Comparison of ENCODE assay signal across 8 mouse cellular contexts in the genomic region with DNA sequence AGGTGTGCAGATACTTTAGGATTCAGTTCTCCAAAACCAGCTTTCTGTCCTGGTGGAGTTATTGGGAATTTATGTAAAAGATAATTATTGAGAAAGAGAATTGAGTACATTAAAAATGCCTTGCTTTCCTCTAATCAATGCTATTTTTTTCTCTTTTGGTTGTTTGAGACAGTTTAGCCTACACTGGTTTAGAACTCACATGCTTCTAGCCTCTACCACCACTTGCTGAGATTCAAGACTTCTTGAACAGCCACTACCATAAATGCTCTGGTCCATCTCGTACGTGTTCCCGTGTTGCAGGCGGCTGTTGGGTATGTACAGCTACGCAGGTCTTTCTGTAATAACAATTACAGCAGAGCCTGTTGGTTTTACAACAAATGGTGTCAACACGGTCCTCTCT. TPM values are rescaled to one million over a fixed set of nuclear protein-coding genes. Genes with fewer than 3 reads are reported as not detected.
DNase-seq lines count a peak whose midpoint lies in the region; ATAC-seq and TF ChIP-seq lines count a peak whose summit lies in the region.

No protein-coding gene starts in this region.

- H3K9me3 ChIP-seq in lung, postnatal 0 days (ENCODE audit: low read length): no peaks in the 10 kb centered on the region
- no peaks in the 10 kb centered on the region for H3K9me3 ChIP-seq in limb, embryonic 13.5 days
- no peaks in the 10 kb centered on the region for H3K9me3 ChIP-seq in stomach, embryonic 15.5 days

- 59% methylated on average over 6 of the region's 6 CpGs for WGBS in lung, postnatal 0 days
- 56% methylated on average over 6 of the region's 6 CpGs for WGBS in limb, embryonic 13.5 days
- WGBS in stomach, embryonic 15.5 days: 57% methylated on average over 6 of the region's 6 CpGs

- TF ChIP-seq CTCF in lung, postnatal 0 days (IDR thresholded peaks at IDR 0.05): 0 out of 2 replicates have a peak, but pooled peaks have one; percentile 0

- TF ChIP-seq EP300 in lung, postnatal 0 days (IDR thresholded peaks at IDR 0.05): no peak

- no peak overlapping the region for H3K9ac ChIP-seq in lung, postnatal 0 days (replicated peaks; ENCODE audit: low read depth)
- H3K9ac ChIP-seq in limb, embryonic 13.5 days: no peak overlapping the region
- no peak overlapping the region for H3K9ac ChIP-seq in stomach, embryonic 15.5 days

- peak; percentile 15 for DNase-seq in cerebellum, adult 11 months
- no peak for DNase-seq in cerebellum, postnatal 25 days
- no peak for DNase-seq in lung, postnatal 0 days (ENCODE audit: low spot score)
- DNase-seq in lung, adult 18-20 months: no peak
- DNase-seq in adipocyte (ENCODE audit: low spot score): no peak
- DNase-seq in adrenal gland, postnatal 25 days: no peak

- no peak for ATAC-seq in lung, postnatal 0 days
- ATAC-seq in limb, embryonic 13.5 days (ENCODE audit: low FRiP score, low read depth): no peak
- ATAC-seq in stomach, embryonic 15.5 days (ENCODE audit: insufficient read depth, low FRiP score, low read depth): no peak

- no peaks in the 10 kb centered on the region for H3K36me3 ChIP-seq in lung, postnatal 0 days (ENCODE audit: insufficient read depth, low read length)
- H3K36me3 ChIP-seq in limb, embryonic 13.5 days: peaks cover 4% of the 10 kb centered on the region; the same call in 1 of the 2 replicates
- 0 out of 2 replicates have a peak, but pooled peaks cover 2% of the 10 kb centered on the region for H3K36me3 ChIP-seq in stomach, embryonic 15.5 days

- H3K4me1 ChIP-seq in lung, postnatal 0 days (ENCODE audit: insufficient read depth, low read depth, low read length): peaks cover 17% of the 10 kb centered on the region; the same call in 1 of the 2 replicates
- H3K4me1 ChIP-seq in limb, embryonic 13.5 days: peaks cover 25% of the 10 kb centered on the region
- peaks cover 9% of the 10 kb centered on the region for H3K4me1 ChIP-seq in stomach, embryonic 15.5 days

- H3K4me2 ChIP-seq in lung, postnatal 0 days (replicated peaks; ENCODE audit: low read depth, low read length): peak overlapping the region; percentile 83
- H3K4me2 ChIP-seq in limb, embryonic 13.5 days (replicated peaks): peak overlapping the region; percentile 91
- H3K4me2 ChIP-seq in stomach, embryonic 15.5 days: peak overlapping the region; percentile 76

- H3K27ac ChIP-seq in lung, postnatal 0 days (ENCODE audit: low read length): 0 out of 2 replicates have a peak overlapping the region, but pooled peaks have one; percentile 26
- no peak overlapping the region for H3K27ac ChIP-seq in limb, embryonic 13.5 days
- H3K27ac ChIP-seq in stomach, embryonic 15.5 days: peak overlapping the region; percentile 94; the same call in 1 of the 2 replicates

- H3K4me3 ChIP-seq in lung, postnatal 0 days (ENCODE audit: low read depth, low read length): peak overlapping the region; percentile 96
- H3K4me3 ChIP-seq in limb, embryonic 13.5 days: peak overlapping the region; percentile 95
- H3K4me3 ChIP-seq in stomach, embryonic 15.5 days (replicated peaks): peak overlapping the region; percentile 78

- H3K27me3 ChIP-seq in lung, postnatal 0 days (replicated peaks; ENCODE audit: insufficient read depth, low read length): no peaks in the 10 kb centered on the region
- H3K27me3 ChIP-seq in limb, embryonic 13.5 days: no peaks in the 10 kb centered on the region
- no peaks in the 10 kb centered on the region for H3K27me3 ChIP-seq in stomach, embryonic 15.5 days (replicated peaks)

RNA-seq across cellular contexts. Expression of gene Abhd17c, which starts 0.7 kb away (rescaled TPM):
- 91.3 and 104 TPM in 2 replicates for polyA plus RNA-seq in lung, postnatal 0 days (2015; fragmentation: Nextera tagmentation; extraction: Ambion mirVana)
- 25.4 and 33.4 TPM in 2 replicates for polyA plus RNA-seq in limb, embryonic 13.5 days (2015; fragmentation: Nextera tagmentation; extraction: Ambion mirVana)
- 63.7 and 65.5 TPM in 2 replicates for polyA plus RNA-seq in stomach, embryonic 15.5 days (2015; fragmentation: Nextera tagmentation; extraction: Ambion mirVana)
- 31.0 and 31.5 TPM in 2 replicates for total RNA-seq in adrenal gland, postnatal 25 days (2021)
